Mouse (Mus musculus): Measurements from ENCODE around the gene Slf2. TPM values are rescaled to one million over a fixed set of nuclear protein-coding genes. Genes with fewer than 3 reads are reported as not detected.

Gene Slf2
- 10 to 100 TPM; 37.3 to 50.4 (median 42.3) TPM for total RNA-seq (2022)

GRCm38 (mm10) chr19:44930744-44931453 lies at the start of gene Slf2:
Gene Slf2 (plus strand): TSS chr19:44931151.
- peak; percentile 98 to 99 for DNase-seq (ENCODE audit: low spot score in 2 of 2)

GRCm38 (mm10) chr19:44882552-44883024 lies 48.4 kb upstream of the Slf2 start:
- no peak for DNase-seq (ENCODE audit: low spot score in 2 of 2)

- DNase-seq (ENCODE audit: low spot score in 2 of 2) = no peak
Measured at GRCm38 (mm10) chr19:44884331-44884730, 46.6 kb upstream of the Slf2 start.

- no peak for DNase-seq (ENCODE audit: low spot score in 2 of 2)
Measured at GRCm38 (mm10) chr19:44886475-44886874, 44.5 kb upstream of the Slf2 start.

GRCm38 (mm10) chr19:44887679-44888235 lies 43.2 kb upstream of the Slf2 start:
- DNase-seq (ENCODE audit: low spot score in 2 of 2) = peak in 1 of 2 experiments; percentile 66

GRCm38 (mm10) chr19:44889548-44889947 lies 41.4 kb upstream of the Slf2 start:
- no peak for DNase-seq (ENCODE audit: low spot score in 2 of 2)

GRCm38 (mm10) chr19:44891446-44891845 lies 39.5 kb upstream of the Slf2 start:
- DNase-seq (ENCODE audit: low spot score in 2 of 2) = no peak

- DNase-seq (ENCODE audit: low spot score in 2 of 2) = no peak
Measured at GRCm38 (mm10) chr19:44893231-44893871, 37.6 kb upstream of the Slf2 start.

GRCm38 (mm10) chr19:44895245-44895644 lies 35.7 kb upstream of the Slf2 start:
- DNase-seq (ENCODE audit: low spot score in 2 of 2) = peak in 1 of 2 experiments; percentile 62

- no peak for DNase-seq (ENCODE audit: low spot score in 2 of 2)
Measured at GRCm38 (mm10) chr19:44896450-44896849, 34.5 kb upstream of the Slf2 start.

GRCm38 (mm10) chr19:44897521-44897920 lies 33.4 kb upstream of the Slf2 start:
- DNase-seq (ENCODE audit: low spot score in 2 of 2) = no peak

- DNase-seq (ENCODE audit: low spot score in 2 of 2) = no peak
Measured at GRCm38 (mm10) chr19:44898646-44899045, 32.3 kb upstream of the Slf2 start.

- no peak for DNase-seq (ENCODE audit: low spot score in 2 of 2)
Measured at GRCm38 (mm10) chr19:44899104-44899793, 31.7 kb upstream of the Slf2 start.

- DNase-seq (ENCODE audit: low spot score in 2 of 2) = no peak
Measured at GRCm38 (mm10) chr19:44899947-44900773, 30.8 kb upstream of the Slf2 start.

- DNase-seq (ENCODE audit: low spot score in 2 of 2) = no peak
Measured at GRCm38 (mm10) chr19:44901047-44901446, 29.9 kb upstream of the Slf2 start.

GRCm38 (mm10) chr19:44902324-44902723 lies 28.6 kb upstream of the Slf2 start:
- no peak for DNase-seq (ENCODE audit: low spot score in 2 of 2)

- no peak for DNase-seq (ENCODE audit: low spot score in 2 of 2)
Measured at GRCm38 (mm10) chr19:44903343-44904000, 27.5 kb upstream of the Slf2 start.

GRCm38 (mm10) chr19:44904141-44904720 lies 26.7 kb upstream of the Slf2 start:
- no peak for DNase-seq (ENCODE audit: low spot score in 2 of 2)

GRCm38 (mm10) chr19:44905316-44905715 lies 25.6 kb upstream of the Slf2 start:
- DNase-seq (ENCODE audit: low spot score in 2 of 2) = no peak
